Mouse (Mus musculus) E14TG2a.4 (cell line): ENCODE data around the gene Cd200r3.

Source experiments
- H3K27me3 ChIP-seq: 2 replicates; pipeline ENCODE4 v1.6.1; 2014; ENCODE audit warnings: low read length, control low read depth; ENCODE audit not compliant: insufficient read depth
- H3K36me3 ChIP-seq: 2 replicates; pipeline ENCODE4 v1.6.1; 2014; ENCODE audit warnings: low read length, control low read depth; ENCODE audit not compliant: insufficient read depth
- H3K4me1 ChIP-seq: replicated peaks from 2 replicates; pipeline ENCODE4 v1.6.1; 2014; ENCODE audit warnings: low read depth, low read length, control low read depth
- H3K4me3 ChIP-seq: replicated peaks from 2 replicates; pipeline ENCODE4 v1.5.1; 2014; ENCODE audit warnings: mild to moderate bottlenecking, low read length
- H3K9me3 ChIP-seq: 2 replicates; pipeline ENCODE4 v1.6.1; 2014; ENCODE audit warnings: low read length, control low read depth
- CTCF ChIP-seq: conservative IDR thresholded peaks from 2 replicates; pipeline ENCODE4 v1.5.1; 2014; ENCODE audit warnings: low read length
- NANOG ChIP-seq: IDR thresholded peaks from 2 replicates; pipeline ENCODE4 v1.6.1; 2014; ENCODE audit warnings: borderline replicate concordance, low read length, mixed read lengths
- POU5F1 ChIP-seq: IDR thresholded peaks from 2 replicates; pipeline ENCODE4 v1.6.1; 2014; ENCODE audit warnings: low read length, borderline replicate concordance

The Cd200r3 gene

GRCm38 (mm10) chr16:44983379-44984060 lies 40.0 kb downstream of the Cd200r3 start:
- no peaks in the 10 kb centered on the region for H3K36me3 ChIP-seq
- H3K9me3 ChIP-seq, result no peaks in the 10 kb centered on the region
- no peaks in the 10 kb centered on the region for H3K27me3 ChIP-seq
- H3K4me1 ChIP-seq, result no peaks in the 10 kb centered on the region
- TF ChIP-seq CTCF (no peak), POU5F1 (no peak), NANOG (no peak)
- no peak overlapping the region for H3K4me3 ChIP-seq

- Histone ChIP-seq H3K27me3 (no peaks in the 10 kb centered on the region), H3K9me3 (no peaks in the 10 kb centered on the region), H3K4me1 (no peaks in the 10 kb centered on the region), H3K4me3 (no peak overlapping the region), H3K36me3 (no peaks in the 10 kb centered on the region)
- TF ChIP-seq POU5F1 (no peak), NANOG (no peak), CTCF (no peak)
Measured at GRCm38 (mm10) chr16:44984111-44984510, 40.6 kb downstream of the Cd200r3 start.

GRCm38 (mm10) chr16:44984925-44985324 lies 41.4 kb downstream of the Cd200r3 start:
- H3K9me3 ChIP-seq, result no peaks in the 10 kb centered on the region
- no peaks in the 10 kb centered on the region for H3K4me1 ChIP-seq
- H3K4me3 ChIP-seq, result no peak overlapping the region
- no peak for TF ChIP-seq NANOG
- TF ChIP-seq CTCF, result no peak
- TF ChIP-seq POU5F1, result no peak
- no peaks in the 10 kb centered on the region for H3K36me3 ChIP-seq
- H3K27me3 ChIP-seq, result no peaks in the 10 kb centered on the region

GRCm38 (mm10) chr16:44986029-44986428 lies 42.6 kb downstream of the Cd200r3 start:
- no peak for TF ChIP-seq NANOG
- no peak for TF ChIP-seq CTCF
- no peak for TF ChIP-seq POU5F1
- H3K4me1 ChIP-seq, result no peaks in the 10 kb centered on the region
- H3K4me3 ChIP-seq, result no peak overlapping the region
- H3K9me3 ChIP-seq, result no peaks in the 10 kb centered on the region
- no peaks in the 10 kb centered on the region for H3K27me3 ChIP-seq
- no peaks in the 10 kb centered on the region for H3K36me3 ChIP-seq

GRCm38 (mm10) chr16:44988667-44989357 lies 45.3 kb downstream of the Cd200r3 start:
- TF ChIP-seq CTCF (no peak), NANOG (no peak), POU5F1 (no peak)
- H3K36me3 ChIP-seq, result no peaks in the 10 kb centered on the region
- no peaks in the 10 kb centered on the region for H3K9me3 ChIP-seq
- no peaks in the 10 kb centered on the region for H3K4me1 ChIP-seq
- H3K27me3 ChIP-seq, result no peaks in the 10 kb centered on the region
- H3K4me3 ChIP-seq, result no peak overlapping the region

GRCm38 (mm10) chr16:44993319-44994019 lies 50.0 kb downstream of the Cd200r3 start:
- TF ChIP-seq POU5F1, result no peak
- H3K4me3 ChIP-seq, result no peak overlapping the region
- H3K36me3 ChIP-seq, result no peaks in the 10 kb centered on the region
- H3K27me3 ChIP-seq, result no peaks in the 10 kb centered on the region
- no peaks in the 10 kb centered on the region for H3K4me1 ChIP-seq
- no peaks in the 10 kb centered on the region for H3K9me3 ChIP-seq

GRCm38 (mm10) chr16:44994206-44994953 lies 50.9 kb downstream of the Cd200r3 start:
- H3K4me3 ChIP-seq, result no peak overlapping the region
- no peaks in the 10 kb centered on the region for H3K36me3 ChIP-seq
- H3K9me3 ChIP-seq, result no peaks in the 10 kb centered on the region
- H3K27me3 ChIP-seq, result no peaks in the 10 kb centered on the region
- no peak for TF ChIP-seq NANOG
- no peak for TF ChIP-seq CTCF
- TF ChIP-seq POU5F1, result no peak
- no peaks in the 10 kb centered on the region for H3K4me1 ChIP-seq

- H3K9me3 ChIP-seq, result no peaks in the 10 kb centered on the region
- H3K36me3 ChIP-seq, result no peaks in the 10 kb centered on the region
- no peak for TF ChIP-seq POU5F1
- TF ChIP-seq CTCF, result no peak
- TF ChIP-seq NANOG, result no peak
- no peaks in the 10 kb centered on the region for H3K4me1 ChIP-seq
- H3K4me3 ChIP-seq, result no peak overlapping the region
- no peaks in the 10 kb centered on the region for H3K27me3 ChIP-seq
Measured at GRCm38 (mm10) chr16:44995111-44995510, 51.6 kb downstream of the Cd200r3 start.
